Mouse (Mus musculus): ENCODE measurements around the gene Sys1.

Sys1 gene

GRCm38 (mm10) chr2:164497691-164498268, 41.0 kb downstream of the Sys1 start:
- DNase-seq (ENCODE audit: low read depth, low spot score) = no peak

GRCm38 (mm10) chr2:164499317-164499716, 42.6 kb downstream of the Sys1 start:
- no peak for DNase-seq (ENCODE audit: low read depth, low spot score)

GRCm38 (mm10) chr2:164500511-164500910, 43.7 kb downstream of the Sys1 start:
- DNase-seq (ENCODE audit: low read depth, low spot score) = no peak

- DNase-seq (ENCODE audit: low read depth, low spot score) = no peak
Observed at GRCm38 (mm10) chr2:164504919-164505318, 48.2 kb downstream of the Sys1 start.

GRCm38 (mm10) chr2:164505619-164506347, 49.0 kb downstream of the Sys1 start:
- DNase-seq (ENCODE audit: low read depth, low spot score) = no peak

- no peak for DNase-seq (ENCODE audit: low read depth, low spot score)
Observed at GRCm38 (mm10) chr2:164507811-164508210, 51.0 kb downstream of the Sys1 start.

- no peak for DNase-seq (ENCODE audit: low read depth, low spot score)
Observed at GRCm38 (mm10) chr2:164510621-164511190, 53.9 kb downstream of the Sys1 start.

GRCm38 (mm10) chr2:164512121-164512909, 55.6 kb downstream of the Sys1 start:
- no peak for DNase-seq (ENCODE audit: low read depth, low spot score)

GRCm38 (mm10) chr2:164513389-164513788, 56.6 kb downstream of the Sys1 start:
- DNase-seq (ENCODE audit: low read depth, low spot score) = no peak

GRCm38 (mm10) chr2:164514916-164515315, 58.2 kb downstream of the Sys1 start:
- no peak for DNase-seq (ENCODE audit: low read depth, low spot score)

- no peak for DNase-seq (ENCODE audit: low read depth, low spot score)
Observed at GRCm38 (mm10) chr2:164515897-164516296, 59.1 kb downstream of the Sys1 start.

GRCm38 (mm10) chr2:164516592-164516991, 59.8 kb downstream of the Sys1 start:
- no peak for DNase-seq (ENCODE audit: low read depth, low spot score)

- peak; percentile 48 for DNase-seq (ENCODE audit: low read depth, low spot score)
Observed at GRCm38 (mm10) chr2:164517485-164518221, 60.9 kb downstream of the Sys1 start.

GRCm38 (mm10) chr2:164518266-164519170, 61.8 kb downstream of the Sys1 start:
- no peak for DNase-seq (ENCODE audit: low read depth, low spot score)

GRCm38 (mm10) chr2:164519171-164519526, 62.4 kb downstream of the Sys1 start:
- no peak for DNase-seq (ENCODE audit: low read depth, low spot score)

GRCm38 (mm10) chr2:164520782-164521181, 64.0 kb downstream of the Sys1 start:
- no peak for DNase-seq (ENCODE audit: low read depth, low spot score)

- no peak for DNase-seq (ENCODE audit: low read depth, low spot score)
Observed at GRCm38 (mm10) chr2:164521841-164522240, 65.1 kb downstream of the Sys1 start.

GRCm38 (mm10) chr2:164522280-164522679, 65.5 kb downstream of the Sys1 start:
- DNase-seq (ENCODE audit: low read depth, low spot score) = no peak

GRCm38 (mm10) chr2:164523301-164523773, 66.6 kb downstream of the Sys1 start:
- DNase-seq (ENCODE audit: low read depth, low spot score) = no peak

- DNase-seq (ENCODE audit: low read depth, low spot score) = no peak
Observed at GRCm38 (mm10) chr2:164528557-164528956, 71.8 kb downstream of the Sys1 start.

All from forelimb bud, embryonic 11.5 days (tissue).